Mouse (Mus musculus) small intestine, adult 2 months (tissue): ENCODE results near the gene Dlat. TPM values are rescaled to one million over a fixed set of nuclear protein-coding genes. Genes with fewer than 3 reads are reported as not detected.

ENCODE experiments used
- H3K27ac ChIP-seq: fragments of 200-500 bp; 2 replicates; pipeline ENCODE4 v1.5.1; 2012; ENCODE audit warnings: low read depth, low read length, control low read depth, inconsistent platforms; ENCODE audit not compliant: insufficient read depth
- H3K27me3 ChIP-seq: fragments of 200-500 bp; 2 replicates; pipeline ENCODE4 v1.6.1; 2012; ENCODE audit warnings: mild to moderate bottlenecking, moderate library complexity, low read length, inconsistent platforms; ENCODE audit not compliant: control insufficient read depth, insufficient read depth
- H3K36me3 ChIP-seq: fragments of 200-500 bp; 2 replicates; pipeline ENCODE4 v1.6.1; 2012; ENCODE audit warnings: mild to moderate bottlenecking, low read length, control low read depth, inconsistent platforms; ENCODE audit not compliant: control insufficient read depth, insufficient read depth
- H3K4me1 ChIP-seq: fragments of 200-500 bp; 2 replicates; pipeline ENCODE4 v1.6.1; 2012; ENCODE audit warnings: low read length, inconsistent platforms, mixed read lengths; ENCODE audit not compliant: control insufficient read depth, insufficient read depth, insufficient read length
- H3K4me3 ChIP-seq: fragments of 200-500 bp; 2 replicates; pipeline ENCODE4 v1.5.1; 2012; ENCODE audit warnings: low read depth, mild to moderate bottlenecking, control low read depth, inconsistent platforms, low read length, moderate library complexity
- CTCF ChIP-seq: fragments of 200-500 bp; IDR thresholded peaks from 2 replicates; pipeline ENCODE4 v1.5.1; 2012; ENCODE audit warnings: low read depth, mild to moderate bottlenecking, control low read depth, inconsistent platforms, low read length, moderate library complexity, mixed read lengths; ENCODE audit not compliant: insufficient replicate concordance, insufficient read length; ENCODE audit errors: extremely low read depth
- POLR2A ChIP-seq: fragments of 200-500 bp; IDR thresholded peaks from 2 replicates; pipeline ENCODE4 v1.6.1; 2012; ENCODE audit warnings: low read depth, mild to moderate bottlenecking, control low read depth, inconsistent platforms, low read length, moderate library complexity
- WGBS: fragments of 180-500 bp; shearing (Covaris S2); methylation state at CpG from one replicate; pipeline ENCODE4 v1.1.7; 2018; 5-methylcytosine and 5-hydroxymethylcytosine counted together
- polyA plus RNA-seq: library from polyadenylated mRNA; depleted of rRNA; stranded (reverse); fragments of >200 nt; gene quantifications from 2 replicates; pipeline ENCODE4 v1.2.3, GENCODE M21; 2012; rRNA removed

Dlat gene
- polyA plus RNA-seq = 5.3 and 10.2 TPM in 2 replicates

DNA sequence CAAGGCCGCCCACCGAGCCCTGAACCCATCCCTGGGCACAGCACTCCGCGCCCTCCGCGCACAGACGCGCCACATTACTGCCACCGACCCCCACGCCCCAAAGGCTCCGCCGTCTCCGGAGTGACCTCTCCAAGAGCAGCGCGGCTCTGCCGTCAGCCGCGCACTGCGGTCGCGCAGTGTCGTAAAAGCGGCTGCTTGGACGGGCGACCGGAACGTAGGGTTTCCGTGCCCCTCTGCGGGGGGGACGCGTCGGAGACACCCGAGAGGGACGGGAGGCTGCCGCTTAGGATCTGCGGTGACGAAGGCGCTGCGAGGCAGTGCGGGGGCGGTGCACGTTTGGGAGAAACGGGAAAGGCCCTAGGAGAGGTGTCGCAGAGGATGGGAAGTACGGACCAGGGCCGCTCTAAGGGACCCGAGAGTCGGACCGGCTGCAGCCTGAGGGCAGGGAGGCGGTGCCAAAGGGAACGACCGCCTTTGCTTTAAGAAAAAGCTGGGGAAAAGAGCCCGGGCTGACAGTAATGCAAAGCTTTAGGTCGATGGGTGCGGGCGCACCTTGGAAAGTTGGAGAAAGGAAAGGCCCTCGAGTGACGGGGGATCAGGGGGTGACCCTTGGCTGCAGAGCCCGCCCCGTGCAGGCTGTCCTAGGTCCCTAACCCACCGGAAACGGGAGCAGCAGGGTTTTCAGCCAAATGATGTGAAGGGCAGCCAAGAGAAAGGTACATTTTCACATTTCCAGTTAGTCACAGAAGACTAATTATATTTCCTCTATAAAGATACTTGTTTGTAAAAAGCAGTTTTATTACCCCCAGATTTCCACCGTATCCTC, at the start of gene Dlat:
Gene Dlat (minus strand): TSS at position 389 of the 826 bp plus-strand sequence.
- no peaks in the 10 kb centered on the region for H3K4me1 ChIP-seq
- 0 out of 2 replicates have a peak, but pooled peaks cover 5% of the 10 kb centered on the region for H3K27me3 ChIP-seq
- peak within 1 kb of the TSS; percentile 63 for H3K27ac ChIP-seq
- peak within 1 kb of the TSS; percentile 83 for H3K4me3 ChIP-seq
- under 1% methylated on average over 63 of the region's 63 CpGs for WGBS
- no peak for TF ChIP-seq CTCF
- peak; percentile 77; the same call in 1 of the 2 replicates for TF ChIP-seq POLR2A
- peaks cover 6% of the 10 kb centered on the region for H3K36me3 ChIP-seq

DNA sequence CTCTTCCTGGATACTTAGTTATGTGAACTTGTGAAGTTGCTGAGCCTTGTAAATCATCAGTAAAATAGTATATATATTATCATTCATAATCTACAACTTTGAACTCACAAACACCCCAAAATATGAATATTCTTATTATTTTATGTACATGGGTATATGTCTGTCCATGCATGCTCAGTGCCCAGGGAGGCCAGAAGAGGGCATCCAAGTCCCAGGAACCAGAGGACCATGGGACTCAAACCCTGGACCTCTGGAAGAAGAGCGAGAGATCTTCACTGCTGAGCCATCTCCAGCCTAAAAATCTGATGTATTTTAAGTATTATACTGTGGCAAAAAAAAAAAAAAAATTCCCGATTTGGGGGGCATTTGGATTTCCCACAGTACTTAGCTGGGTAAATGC, 49.5 kb upstream of the Dlat start:
- Histone ChIP-seq H3K4me1 (no peaks in the 10 kb centered on the region), H3K27ac (no peak overlapping the region), H3K4me3 (no peak overlapping the region), H3K36me3 (no peaks in the 10 kb centered on the region), H3K27me3 (no peaks in the 10 kb centered on the region)
- 22% methylated on average over 2 of the region's 2 CpGs for WGBS
- TF ChIP-seq CTCF (peak; percentile 58; the same call in 1 of the 2 replicates), POLR2A (no peak)

DNA sequence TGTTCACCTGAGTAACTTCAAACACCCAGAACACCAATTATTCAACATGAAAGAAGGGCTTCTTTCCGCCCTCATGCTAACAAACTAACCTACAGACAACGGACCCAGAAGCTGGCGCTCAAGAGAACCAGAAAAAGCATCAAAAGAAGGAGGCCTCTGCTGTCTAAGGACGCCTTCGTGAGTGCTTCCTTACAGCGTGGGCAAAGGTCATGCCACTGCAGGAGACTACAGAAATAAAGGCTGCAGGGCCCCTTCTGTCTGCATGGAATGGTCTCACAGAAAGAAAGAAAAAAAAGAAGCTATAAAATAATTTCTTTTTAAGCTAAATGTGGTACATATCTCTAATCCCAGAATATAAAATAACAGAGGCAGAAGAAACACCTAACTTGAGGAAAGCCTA, 45.3 kb upstream of the Dlat start:
- Histone ChIP-seq H3K36me3 (no peaks in the 10 kb centered on the region), H3K4me3 (no peak overlapping the region), H3K27ac (no peak overlapping the region), H3K4me1 (no peaks in the 10 kb centered on the region), H3K27me3 (no peaks in the 10 kb centered on the region)
- 35% methylated on average over 6 of the region's 6 CpGs for WGBS
- TF ChIP-seq CTCF (no peak), POLR2A (no peak)

DNA sequence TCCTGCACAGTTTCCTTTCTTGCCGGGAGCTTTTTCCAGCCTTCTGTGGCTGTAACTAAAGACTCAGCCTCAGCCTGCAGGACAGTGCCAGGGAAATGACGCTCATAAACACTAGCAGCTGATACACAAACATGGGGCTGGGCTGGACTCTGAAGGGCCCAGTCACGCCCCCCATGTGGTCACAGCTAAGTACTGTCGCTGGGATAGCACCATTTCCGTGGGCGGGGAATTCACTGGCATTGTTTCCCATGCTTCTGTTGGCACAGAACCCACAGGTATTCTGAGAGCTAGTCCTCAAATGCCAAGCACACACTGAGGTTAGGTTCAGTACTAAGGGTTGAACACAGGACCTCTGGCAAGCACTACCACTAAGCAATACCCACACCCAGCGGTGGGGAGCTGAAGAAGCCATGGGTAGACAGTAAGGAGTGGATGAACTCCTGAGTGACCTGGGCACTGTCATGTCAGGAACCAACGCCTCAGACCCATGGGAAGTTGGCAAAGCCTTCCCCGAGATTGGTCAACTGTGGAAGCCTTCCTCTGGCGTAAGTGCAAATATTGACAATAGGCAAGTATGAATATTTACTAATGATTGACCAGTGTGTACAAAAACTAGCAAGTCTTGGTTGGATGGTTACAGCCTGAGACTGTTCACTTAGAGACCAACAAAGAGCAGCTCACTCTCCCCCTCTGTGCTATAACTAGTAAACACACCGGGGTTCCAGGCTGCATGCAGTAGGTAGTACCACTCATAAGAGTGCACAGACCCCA, 41.5 kb upstream of the Dlat start:
- Histone ChIP-seq H3K27ac (0 out of 2 replicates have a peak overlapping the region, but pooled peaks have one; percentile 18), H3K4me3 (no peak overlapping the region), H3K27me3 (peaks cover 22% of the 10 kb centered on the region), H3K36me3 (no peaks in the 10 kb centered on the region), H3K4me1 (peaks cover 13% of the 10 kb centered on the region)
- no peak for TF ChIP-seq POLR2A
- no peak for TF ChIP-seq CTCF
- WGBS = 40% methylated on average over 11 of the region's 11 CpGs

DNA sequence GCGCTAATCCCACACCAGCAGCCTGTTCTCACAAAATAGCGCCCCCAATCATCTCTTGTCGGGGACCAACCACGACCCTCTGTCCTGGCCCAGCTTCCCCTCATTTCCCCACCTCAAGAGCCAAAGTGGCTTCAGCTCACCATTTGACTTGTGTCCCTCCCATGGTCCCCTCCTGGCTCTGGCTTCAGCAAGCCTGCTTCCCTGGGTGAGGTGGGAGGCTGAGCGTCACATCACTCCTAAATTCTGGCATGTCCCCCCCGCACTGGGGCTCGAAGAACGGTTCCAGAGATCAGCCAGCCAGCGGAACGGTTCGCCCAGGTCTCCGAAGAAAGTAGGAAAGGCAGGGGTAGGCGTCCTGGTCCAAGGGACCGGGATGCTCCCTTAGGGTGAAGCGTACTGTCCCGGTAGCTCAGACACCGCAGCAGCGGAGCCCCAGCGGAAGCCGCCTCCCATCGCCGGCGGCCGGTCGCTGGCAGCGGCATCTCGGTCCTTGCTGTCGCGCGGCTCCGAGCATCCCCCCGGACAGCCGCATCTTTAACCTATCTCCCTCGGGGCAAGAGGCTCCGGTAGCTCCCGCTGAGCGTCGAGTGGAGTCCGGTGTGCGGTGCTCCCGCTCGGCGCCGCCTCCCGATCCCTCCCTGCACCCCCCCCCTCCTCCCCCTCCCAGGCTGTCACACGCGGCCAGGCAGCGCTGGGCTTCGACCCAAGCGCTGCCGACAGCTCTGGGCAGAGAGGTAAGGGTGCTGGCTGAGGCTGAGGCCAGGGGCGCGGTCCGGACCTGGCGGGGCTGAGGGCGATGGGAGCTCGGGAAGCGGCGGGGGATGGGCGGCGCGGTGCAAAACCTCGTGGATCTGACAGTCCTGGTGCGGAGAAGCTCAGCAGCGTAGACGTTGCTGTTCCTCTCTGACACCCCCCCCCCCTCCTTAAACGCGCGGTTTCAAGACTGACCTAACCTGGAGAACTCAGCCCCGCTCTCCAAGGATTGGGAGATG, 39.1 kb upstream of the Dlat start:
- H3K4me3 ChIP-seq = peak overlapping the region; percentile 65
- TF ChIP-seq CTCF (no peak), POLR2A (no peak)
- peaks cover 13% of the 10 kb centered on the region for H3K4me1 ChIP-seq
- no peak overlapping the region for H3K27ac ChIP-seq
- peaks cover 22% of the 10 kb centered on the region for H3K27me3 ChIP-seq
- WGBS = 1% methylated on average over 70 of the region's 70 CpGs
- no peaks in the 10 kb centered on the region for H3K36me3 ChIP-seq

DNA sequence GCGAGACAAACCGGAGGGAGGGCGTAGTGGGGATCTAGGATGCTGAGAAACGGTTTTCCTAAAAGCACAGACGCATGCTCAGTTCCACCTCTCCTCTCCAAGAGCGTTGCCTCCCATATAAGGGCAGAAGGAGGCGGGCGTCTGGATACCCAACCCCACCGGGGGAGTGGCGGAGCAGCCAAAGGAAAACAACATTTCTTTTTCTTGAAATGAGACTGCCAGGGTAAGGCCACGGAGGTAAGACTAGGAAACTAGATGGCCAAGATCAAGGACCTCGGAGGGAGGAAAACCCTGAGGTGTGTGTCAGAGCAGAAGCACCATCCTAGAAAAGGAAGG, 38.1 kb upstream of the Dlat start:
- Histone ChIP-seq H3K27ac (no peak overlapping the region), H3K4me1 (peaks cover 13% of the 10 kb centered on the region), H3K36me3 (no peaks in the 10 kb centered on the region), H3K27me3 (peaks cover 22% of the 10 kb centered on the region), H3K4me3 (peak overlapping the region; percentile 46; the same call in 1 of the 2 replicates)
- WGBS = 3% methylated on average over 12 of the region's 12 CpGs
- no peak for TF ChIP-seq POLR2A
- no peak for TF ChIP-seq CTCF
